8 mouse cellular contexts compared by ENCODE assay signal in genomic region chr4:62661311-62661849, GRCm38 (mm10).
A peak's percentile ranks its signal among the peaks of the same experiment; 100 is the strongest.
DNase-seq lines count a peak whose midpoint lies in the region; ATAC-seq and TF ChIP-seq lines count a peak whose summit lies in the region.

No protein-coding gene starts in this region.

- peak overlapping the region; percentile 90 for H3K27ac ChIP-seq in hindbrain, embryonic 10.5 days
- H3K27ac ChIP-seq in hindbrain, embryonic 14.5 days, result no peak overlapping the region
- H3K27ac ChIP-seq in hindbrain, embryonic 12.5 days, result peak overlapping the region; percentile 80
- no peak overlapping the region for H3K27ac ChIP-seq in liver, embryonic 15.5 days (replicated peaks)
- peak overlapping the region; percentile 91 for H3K27ac ChIP-seq in stomach, embryonic 14.5 days (ENCODE audit: low read length)
- H3K27ac ChIP-seq in thymus, adult 2 months (ENCODE audit: control insufficient read depth, insufficient read depth, low read length), result no peak overlapping the region

- ATAC-seq in hindbrain, embryonic 14.5 days (ENCODE audit: low FRiP score), result no peak
- ATAC-seq in hindbrain, embryonic 12.5 days (ENCODE audit: low FRiP score), result no peak
- ATAC-seq in liver, embryonic 15.5 days (ENCODE audit: insufficient read depth), result peak; percentile 62
- ATAC-seq in stomach, embryonic 14.5 days (ENCODE audit: insufficient number of reproducible peaks, insufficient read depth, low FRiP score, low read depth), result peak; percentile 24; the same call in 1 of the 2 replicates

- peaks cover 75% of the 10 kb centered on the region for H3K4me1 ChIP-seq in hindbrain, embryonic 10.5 days (replicated peaks)
- peaks cover 41% of the 10 kb centered on the region for H3K4me1 ChIP-seq in hindbrain, embryonic 14.5 days (replicated peaks; ENCODE audit: control insufficient read depth, insufficient read depth, low read length)
- peaks cover 53% of the 10 kb centered on the region for H3K4me1 ChIP-seq in hindbrain, embryonic 12.5 days
- peaks cover 31% of the 10 kb centered on the region for H3K4me1 ChIP-seq in liver, embryonic 15.5 days (replicated peaks)
- peaks cover 45% of the 10 kb centered on the region for H3K4me1 ChIP-seq in stomach, embryonic 14.5 days (ENCODE audit: control insufficient read depth, insufficient read depth, low read length)
- H3K4me1 ChIP-seq in thymus, adult 2 months (replicated peaks; ENCODE audit: control insufficient read depth, insufficient read depth, low read length), result peaks cover 33% of the 10 kb centered on the region

- H3K4me2 ChIP-seq in hindbrain, embryonic 14.5 days (replicated peaks), result no peak overlapping the region
- H3K4me2 ChIP-seq in hindbrain, embryonic 12.5 days (replicated peaks), result no peak overlapping the region
- no peak overlapping the region for H3K4me2 ChIP-seq in liver, embryonic 15.5 days
- no peak overlapping the region for H3K4me2 ChIP-seq in stomach, embryonic 14.5 days (replicated peaks; ENCODE audit: low read depth, low read length)

- H3K4me3 ChIP-seq in hindbrain, embryonic 10.5 days, result no peak overlapping the region
- no peak overlapping the region for H3K4me3 ChIP-seq in hindbrain, embryonic 14.5 days (replicated peaks; ENCODE audit: low read length)
- H3K4me3 ChIP-seq in hindbrain, embryonic 12.5 days, result no peak overlapping the region
- H3K4me3 ChIP-seq in liver, embryonic 15.5 days (replicated peaks), result no peak overlapping the region
- no peak overlapping the region for H3K4me3 ChIP-seq in stomach, embryonic 14.5 days (ENCODE audit: low read depth, low read length)
- no peak overlapping the region for H3K4me3 ChIP-seq in thymus, adult 2 months (ENCODE audit: control insufficient read depth, insufficient read depth, low read length)

- no peaks in the 10 kb centered on the region for H3K36me3 ChIP-seq in hindbrain, embryonic 10.5 days
- H3K36me3 ChIP-seq in hindbrain, embryonic 14.5 days (replicated peaks; ENCODE audit: control insufficient read depth, insufficient read depth), result no peaks in the 10 kb centered on the region
- H3K36me3 ChIP-seq in hindbrain, embryonic 12.5 days, result no peaks in the 10 kb centered on the region
- no peaks in the 10 kb centered on the region for H3K36me3 ChIP-seq in liver, embryonic 15.5 days (replicated peaks)
- H3K36me3 ChIP-seq in stomach, embryonic 14.5 days (ENCODE audit: control insufficient read depth, insufficient read depth, low read length), result no peaks in the 10 kb centered on the region
- no peaks in the 10 kb centered on the region for H3K36me3 ChIP-seq in thymus, adult 2 months (ENCODE audit: control insufficient read depth, insufficient read depth, low read length)

- TF ChIP-seq POLR2A in thymus, adult 2 months (IDR thresholded peaks at IDR 0.05; ENCODE audit: control insufficient read depth, extremely low read depth, insufficient read depth, low read length, poor library complexity), result no peak

- no peak overlapping the region for H3K9ac ChIP-seq in hindbrain, embryonic 14.5 days
- no peak overlapping the region for H3K9ac ChIP-seq in hindbrain, embryonic 12.5 days
- H3K9ac ChIP-seq in liver, embryonic 15.5 days, result no peak overlapping the region
- no peak overlapping the region for H3K9ac ChIP-seq in stomach, embryonic 14.5 days (replicated peaks; ENCODE audit: low read depth, low read length)

- H3K27me3 ChIP-seq in hindbrain, embryonic 10.5 days (ENCODE audit: insufficient read depth, poor library complexity, severe bottlenecking), result no peaks in the 10 kb centered on the region
- H3K27me3 ChIP-seq in hindbrain, embryonic 14.5 days (ENCODE audit: control insufficient read depth, insufficient read depth, low read length), result no peaks in the 10 kb centered on the region
- H3K27me3 ChIP-seq in hindbrain, embryonic 12.5 days, result no peaks in the 10 kb centered on the region
- H3K27me3 ChIP-seq in liver, embryonic 15.5 days, result no peaks in the 10 kb centered on the region
- H3K27me3 ChIP-seq in stomach, embryonic 14.5 days (ENCODE audit: control insufficient read depth, insufficient read depth, low read length), result no peaks in the 10 kb centered on the region
- H3K27me3 ChIP-seq in thymus, adult 2 months (ENCODE audit: control insufficient read depth, insufficient read depth, low read length), result no peaks in the 10 kb centered on the region

- WGBS in hindbrain, embryonic 10.5 days, result 65% methylated on average over 8 of the region's 8 CpGs
- 69% methylated on average over 8 of the region's 8 CpGs for WGBS in hindbrain, embryonic 14.5 days
- WGBS in hindbrain, embryonic 12.5 days, result 64% methylated on average over 8 of the region's 8 CpGs
- WGBS in liver, embryonic 15.5 days (ENCODE audit: insufficient replicate concordance), result 21% methylated on average over 8 of the region's 8 CpGs
- WGBS in stomach, embryonic 14.5 days, result 64% methylated on average over 8 of the region's 8 CpGs
- WGBS in thymus, adult 2 months, result 41% methylated on average over 8 of the region's 8 CpGs

- TF ChIP-seq CTCF in thymus, adult 2 months (IDR thresholded peaks at IDR 0.05; ENCODE audit: borderline replicate concordance, control insufficient read depth, extremely low read depth, insufficient read depth, low read length, poor library complexity), result no peak

- no peaks in the 10 kb centered on the region for H3K9me3 ChIP-seq in hindbrain, embryonic 10.5 days
- no peaks in the 10 kb centered on the region for H3K9me3 ChIP-seq in hindbrain, embryonic 14.5 days (ENCODE audit: control insufficient read depth, low read length)
- no peaks in the 10 kb centered on the region for H3K9me3 ChIP-seq in hindbrain, embryonic 12.5 days (replicated peaks)
- no peaks in the 10 kb centered on the region for H3K9me3 ChIP-seq in liver, embryonic 15.5 days (replicated peaks)
- no peaks in the 10 kb centered on the region for H3K9me3 ChIP-seq in stomach, embryonic 14.5 days (ENCODE audit: control insufficient read depth, low read depth, low read length)

- DNase-seq in hindbrain, embryonic 10.5 days (ENCODE audit: low spot score), result no peak
- DNase-seq in hindbrain, embryonic 14.5 days (ENCODE audit: low spot score), result no peak
- DNase-seq in T-cell, adult 2 months (ENCODE audit: low spot score), result peak; percentile 51
- DNase-seq in adrenal gland, adult 18-20 months (ENCODE audit: low spot score in 2 of 2), result no peak
- no peak for DNase-seq in thymus, adult 2 months

Comparison
In these comparisons a context has a peak if more than half of its experiments do, and no peak if none do; other contexts are left out.
1. H3K27ac ChIP-seq: peak in hindbrain, embryonic 10.5 days (single experiment), hindbrain, embryonic 12.5 days (single experiment) and stomach, embryonic 14.5 days (single experiment); none in hindbrain, embryonic 14.5 days (single experiment), liver, embryonic 15.5 days (single experiment) and thymus, adult 2 months (single experiment).
2. ATAC-seq: peak in liver, embryonic 15.5 days (single experiment) and stomach, embryonic 14.5 days (single experiment); none in hindbrain, embryonic 14.5 days (single experiment) and hindbrain, embryonic 12.5 days (single experiment).